Mouse (Mus musculus): ENCODE measurements around the gene Plppr3. TPM values are rescaled to one million over a fixed set of nuclear protein-coding genes. Genes with fewer than 3 reads are reported as not detected.
A peak's percentile ranks its signal among the peaks of the same experiment; 100 is the strongest.

The Plppr3 gene
- total RNA-seq, 2 experiments from 2014 or later = 0.20 to 0.29 TPM

- DNase-seq = no peak
- intact Hi-C loops (cut with DNase I) = loop anchor here (2.0 kb wide), 1 partner anchor 15 kb away; no protein-coding TSS in a partner anchor
Observed at GRCm38 (mm10) chr10:79855558-79856184, 18.8 kb downstream of the Plppr3 start.

GRCm38 (mm10) chr10:79854801-79855541, 19.5 kb downstream of the Plppr3 start:
- intact Hi-C loops (cut with DNase I) = no loop called here
- peak; percentile 72 to 74 for DNase-seq

DNA sequence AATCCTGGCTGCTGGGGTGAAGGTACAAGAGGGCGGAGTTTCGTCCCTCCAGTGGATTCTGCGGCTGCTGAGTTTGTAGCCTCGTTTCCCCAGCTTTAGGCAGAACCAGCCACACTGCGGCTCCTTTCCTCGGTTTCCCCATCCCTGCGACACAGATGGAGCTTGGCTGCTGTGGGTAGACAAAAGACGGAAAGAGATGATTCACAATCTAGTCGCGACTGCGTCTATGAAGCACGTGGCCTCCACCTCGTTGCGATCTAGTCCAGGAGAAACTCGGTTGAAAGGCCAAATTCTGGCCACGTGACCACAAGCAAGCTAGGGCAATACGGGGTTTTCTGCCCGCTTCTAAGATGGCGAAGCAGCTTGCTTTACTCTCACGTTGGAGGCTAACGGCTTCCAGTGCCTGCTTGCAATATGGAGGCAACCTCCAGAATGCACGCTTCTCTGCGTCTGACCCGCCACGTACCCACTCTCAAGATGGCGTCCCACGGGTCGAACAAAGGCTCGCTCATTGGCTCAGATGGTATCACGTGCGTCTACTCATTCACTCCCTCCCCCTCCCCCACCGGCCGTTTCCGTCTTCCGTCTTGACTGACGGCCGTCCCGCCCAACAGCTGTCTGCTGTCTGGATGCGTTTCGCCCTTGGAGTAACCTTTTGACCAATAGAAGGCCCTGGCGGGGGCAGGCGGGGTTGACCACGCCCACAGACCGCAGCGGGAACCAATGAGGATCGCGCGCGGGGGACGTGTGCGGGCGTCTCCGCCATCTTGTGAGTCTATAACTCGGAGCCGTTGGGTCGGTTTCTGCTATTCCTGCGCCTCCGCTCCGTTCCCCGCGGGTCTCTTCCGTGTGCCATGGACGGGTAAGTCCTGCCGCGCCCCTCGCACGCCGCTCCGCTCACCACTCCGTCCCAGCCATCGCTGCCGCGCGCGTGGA, 20.3 kb downstream of the Plppr3 start, which contains the start of gene Ptbp1:
Gene Ptbp1 (plus strand): TSS at position 568 of the 936 bp plus-strand sequence.
- intact Hi-C loops (cut with DNase I) = no loop called here

DNA sequence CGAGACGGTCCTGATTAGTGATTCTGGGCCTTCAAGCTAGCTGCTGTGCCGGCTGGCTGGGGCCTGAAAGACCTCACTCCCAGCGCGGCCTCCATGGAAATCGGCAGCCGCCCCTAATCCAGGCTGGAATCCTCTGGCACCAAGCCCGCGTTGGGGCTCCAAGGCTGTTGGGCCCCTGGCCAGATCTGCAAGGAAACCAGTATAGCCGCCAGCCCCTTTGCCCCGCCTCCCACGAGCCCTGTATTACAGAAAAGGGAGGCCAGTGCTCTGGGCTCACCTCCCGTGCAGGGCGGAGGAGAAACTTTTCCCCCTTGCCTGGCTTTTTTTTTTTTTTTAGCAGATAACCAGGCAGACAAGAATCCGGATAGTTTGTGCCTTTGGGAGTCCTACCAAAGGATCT, 21.0 kb downstream of the Plppr3 start:
- intact Hi-C loops (cut with DNase I) = no loop called here
- peak; percentile 99 for DNase-seq

More for the DNA sequence above, 20.3 kb downstream of the Plppr3 start, which contains the start of gene Ptbp1:
- DNase-seq = peak; percentile 98

DNA sequence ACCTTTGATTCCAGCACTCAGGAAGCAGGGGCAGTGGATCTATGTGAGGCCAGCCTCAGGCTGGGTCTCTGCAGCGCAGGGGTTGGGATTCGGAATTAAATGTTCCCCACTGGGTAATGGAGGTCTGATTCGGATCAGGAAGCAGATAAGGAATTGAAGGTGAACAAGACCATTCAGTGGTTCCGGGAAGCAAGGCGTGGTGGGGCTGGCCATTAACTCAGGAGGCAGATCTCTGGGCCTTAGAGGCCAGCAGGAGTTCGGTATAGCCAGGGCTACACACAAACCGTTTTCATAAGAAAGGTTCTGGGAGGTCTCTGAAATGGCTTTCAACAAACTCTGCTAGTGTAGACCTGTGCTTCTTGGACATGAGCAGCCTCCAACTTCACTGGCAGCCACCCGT, 21.6 kb downstream of the Plppr3 start:
- no peak for DNase-seq
- intact Hi-C loops (cut with DNase I) = no loop called here

DNA sequence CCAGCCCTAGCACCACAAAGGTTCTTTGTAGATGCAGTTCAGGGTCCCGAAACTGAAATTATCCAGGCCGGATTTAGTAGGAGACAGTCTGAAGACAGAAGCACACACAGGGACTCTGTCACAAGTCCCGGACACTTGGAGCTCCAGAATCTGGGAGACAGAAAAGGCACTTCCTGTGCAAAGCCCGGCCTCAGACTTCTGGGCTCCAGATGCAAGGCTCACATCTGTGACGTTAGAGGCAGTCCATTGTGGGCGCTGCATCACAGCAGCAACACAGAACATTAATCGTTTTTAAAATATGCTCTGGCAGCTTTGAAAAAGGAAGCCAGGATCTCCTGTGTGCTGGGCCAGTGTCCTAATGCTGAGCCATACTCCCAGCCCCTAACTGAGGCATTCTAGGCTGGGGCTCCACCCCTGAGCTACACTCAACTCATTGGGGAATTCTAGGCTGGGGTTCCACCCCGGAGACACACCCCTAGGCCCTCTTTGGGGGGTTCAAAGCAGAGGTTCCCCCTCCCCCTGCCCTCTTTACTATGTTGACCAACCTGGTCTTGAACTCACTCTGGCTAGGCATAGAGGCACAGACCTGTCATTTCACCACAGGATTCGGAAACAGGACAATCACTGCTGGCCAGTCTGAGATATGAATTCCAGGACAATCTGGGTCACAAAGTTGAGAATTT, 22.2 kb downstream of the Plppr3 start:
- intact Hi-C loops (cut with DNase I) = no loop called here
- peak; percentile 51 to 63 for DNase-seq

- DNase-seq = no peak
- intact Hi-C loops (cut with DNase I) = no loop called here
Observed at GRCm38 (mm10) chr10:79851653-79852052, 22.8 kb downstream of the Plppr3 start.

GRCm38 (mm10) chr10:79849941-79850628, 24.3 kb downstream of the Plppr3 start:
- no peak for DNase-seq
- intact Hi-C loops (cut with DNase I) = no loop called here

DNA sequence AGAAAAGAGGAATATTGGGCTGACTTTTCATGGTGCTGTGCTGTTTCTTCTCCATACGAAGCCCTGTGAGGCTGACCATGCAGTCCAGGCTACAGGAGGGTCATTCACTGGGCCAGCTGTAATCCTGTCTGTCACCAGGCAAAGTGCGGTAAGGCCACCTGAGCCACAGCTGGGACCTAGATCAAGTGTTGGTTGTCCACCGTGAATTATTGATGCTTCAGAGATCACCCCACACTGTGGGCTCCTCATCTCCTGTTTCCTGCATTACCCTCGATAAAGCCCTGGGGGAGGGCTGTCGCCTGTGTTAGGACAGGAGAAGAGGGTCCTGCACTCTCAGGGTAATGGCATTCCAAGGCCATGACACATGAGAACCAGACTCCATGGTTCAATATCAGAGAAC, 27.9 kb downstream of the Plppr3 start:
- intact Hi-C loops (cut with DNase I) = no loop called here
- DNase-seq = no peak

- no peak for DNase-seq
- intact Hi-C loops (cut with DNase I) = no loop called here
Observed at GRCm38 (mm10) chr10:79843476-79843875, 31.0 kb downstream of the Plppr3 start.

DNA sequence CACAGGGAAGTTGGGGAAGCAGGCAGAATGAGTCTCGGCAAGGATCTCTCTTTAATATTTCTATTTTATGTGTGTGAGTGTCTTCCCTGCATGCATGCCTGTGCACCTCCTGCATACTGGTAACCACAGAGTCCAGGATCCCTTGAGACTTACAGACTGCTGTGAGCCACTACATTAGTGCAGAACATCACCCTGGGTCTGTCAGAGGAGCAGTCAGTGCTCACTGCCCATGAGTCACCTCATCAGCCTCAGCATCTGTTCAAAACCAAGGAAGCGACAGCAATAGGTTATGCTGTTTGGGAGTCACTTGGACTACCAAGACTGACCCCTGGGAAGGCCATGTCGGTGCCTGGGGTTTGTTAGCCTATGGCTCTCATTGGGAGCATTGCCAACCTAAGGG, 32.1 kb downstream of the Plppr3 start:
- no peak for DNase-seq
- intact Hi-C loops (cut with DNase I) = no loop called here

GRCm38 (mm10) chr10:79840644-79841551, 33.5 kb downstream of the Plppr3 start:
- peak; percentile 63 to 71 for DNase-seq
- intact Hi-C loops (cut with DNase I) = loop anchor here (2.0 kb wide), 1 partner anchor 16 kb away; no protein-coding TSS in a partner anchor

GRCm38 (mm10) chr10:79840091-79840490, 34.3 kb downstream of the Plppr3 start:
- DNase-seq = no peak
- intact Hi-C loops (cut with DNase I) = loop anchor here (2.0 kb wide), 1 partner anchor 17 kb away; no protein-coding TSS in a partner anchor

DNA sequence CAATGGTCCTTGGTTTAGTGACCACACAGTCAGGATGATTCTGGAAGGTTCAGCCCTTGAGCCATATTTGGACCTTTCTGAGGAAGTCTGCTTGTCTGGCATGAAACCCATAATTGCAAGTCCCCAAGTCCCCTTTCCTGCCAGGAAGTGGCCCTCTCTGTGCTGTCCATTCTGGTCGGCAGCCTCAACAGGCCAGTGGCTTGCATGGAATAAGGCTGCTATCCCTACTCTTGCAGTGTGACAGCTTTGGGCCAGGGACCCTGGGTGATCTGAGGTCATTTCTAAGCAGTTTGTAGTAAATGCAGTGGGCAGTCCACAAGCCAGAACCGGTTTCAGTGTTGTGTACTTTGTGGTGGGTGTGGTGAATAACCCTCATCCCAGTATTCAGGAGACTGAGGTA, 36.3 kb downstream of the Plppr3 start:
- intact Hi-C loops (cut with DNase I) = no loop called here
- DNase-seq = no peak

GRCm38 (mm10) chr10:79836918-79837317, 37.5 kb downstream of the Plppr3 start:
- no peak for DNase-seq
- intact Hi-C loops (cut with DNase I) = no loop called here

DNA sequence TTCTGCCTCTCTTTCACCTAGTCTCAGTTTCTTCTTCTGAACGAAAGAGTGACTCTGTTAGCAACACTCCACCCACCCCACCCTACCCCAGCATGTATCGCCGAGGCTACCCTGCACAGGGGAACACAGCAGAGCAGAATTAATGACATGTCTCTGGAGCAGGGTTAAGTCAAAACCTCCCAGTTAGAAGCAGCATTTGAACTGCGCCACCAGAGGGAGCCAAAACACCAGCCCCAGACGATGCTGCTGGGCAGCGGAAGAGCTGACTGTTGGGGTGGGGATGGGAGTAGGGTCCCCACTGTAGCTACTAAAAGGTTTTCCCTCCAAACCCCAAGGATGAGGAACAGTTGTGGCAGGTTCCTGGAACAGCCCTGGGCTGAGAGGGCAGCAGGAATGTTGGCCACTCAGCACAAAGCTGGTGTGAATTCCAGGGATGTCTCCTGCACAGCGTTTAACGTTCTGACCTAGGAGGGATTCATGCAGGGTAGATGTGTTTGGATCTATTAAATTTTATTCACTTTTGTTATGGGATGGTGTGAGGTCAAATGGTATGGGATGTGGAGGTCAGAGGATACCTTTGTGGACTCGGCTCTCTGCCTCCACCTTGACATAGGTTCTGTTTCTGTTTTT, 39.5 kb downstream of the Plppr3 start:
- intact Hi-C loops (cut with DNase I) = loop anchor here (1.0 to 2.0 kb wide), 4 partner anchors 48 to 122 kb away; no protein-coding TSS in a partner anchor
- peak; percentile 84 to 87 for DNase-seq

DNA sequence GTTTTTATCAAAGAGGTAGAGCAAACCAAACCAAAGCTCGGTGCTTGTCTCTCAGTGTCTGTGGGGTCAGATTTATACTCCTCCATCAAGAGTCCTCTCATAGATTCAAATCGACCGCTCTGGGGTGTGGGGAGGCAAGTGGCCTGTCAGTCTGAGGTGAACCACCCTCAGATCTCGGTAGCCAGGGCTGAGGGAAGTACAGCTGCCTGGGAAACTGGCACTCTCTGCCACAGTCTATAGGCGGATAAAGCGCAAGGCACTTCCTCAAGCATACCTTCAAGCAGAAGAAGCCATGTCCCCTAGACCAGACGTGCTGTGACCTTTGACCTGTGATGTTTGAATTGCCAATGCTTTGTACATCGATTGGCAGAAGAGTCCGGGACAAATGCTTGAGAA, 41.6 kb downstream of the Plppr3 start:
- intact Hi-C loops (cut with DNase I) = no loop called here
- no peak for DNase-seq
